Mouse (Mus musculus): ENCODE data around the gene Ccl17. TPM values are rescaled to one million over a fixed set of nuclear protein-coding genes. Genes with fewer than 3 reads are reported as not detected.

The Ccl17 gene
- not detected for total RNA-seq (2021)

DNA sequence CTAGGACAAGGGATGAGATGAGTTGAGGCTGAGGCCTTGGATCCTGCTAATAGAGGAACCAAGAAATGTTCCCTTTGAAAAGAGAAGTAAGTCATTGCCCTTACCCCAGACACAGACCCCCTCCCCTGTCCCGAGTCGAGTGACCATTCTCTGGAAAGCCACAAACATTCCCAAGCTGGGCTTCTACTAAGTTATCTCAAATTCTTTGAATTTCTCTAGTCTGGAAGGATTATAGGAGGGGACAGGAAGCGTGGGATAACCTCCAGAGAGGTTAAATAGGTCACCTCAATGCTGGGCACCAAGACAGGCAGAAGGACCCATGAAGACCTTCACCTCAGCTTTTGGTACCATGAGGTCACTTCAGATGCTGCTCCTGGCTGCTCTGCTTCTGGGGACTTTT is at the start of gene Ccl17:
Ccl17 (plus strand) TSS at position 301 of the 400 bp plus-strand sequence.
- no peak for DNase-seq
- intact Hi-C loops (cut with DNase I): loop anchor here (5.0 kb wide), 1 partner anchor 218 kb away; no protein-coding TSS in a partner anchor

DNA sequence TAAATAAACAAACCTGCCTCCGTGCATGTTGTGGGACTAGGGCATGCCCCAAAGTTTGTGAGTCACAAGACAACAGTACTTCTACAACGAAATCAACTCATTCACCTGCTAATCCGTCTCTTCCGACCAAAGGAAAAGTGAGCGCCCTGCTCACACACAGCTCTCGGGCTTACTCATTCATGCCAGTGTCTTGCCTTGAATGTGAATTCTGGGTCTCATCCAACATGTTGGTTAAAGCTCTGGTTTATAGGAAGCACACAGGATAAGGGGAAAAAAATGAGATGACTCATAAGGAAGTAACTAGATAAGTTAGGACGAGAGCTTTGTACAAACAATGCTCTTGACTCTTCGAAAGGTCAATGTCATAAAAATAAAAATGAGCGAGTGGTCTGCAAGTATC is 43.2 kb upstream of the Ccl17 start:
- intact Hi-C loops (cut with DNase I): no loop called here
- DNase-seq: no peak

DNA sequence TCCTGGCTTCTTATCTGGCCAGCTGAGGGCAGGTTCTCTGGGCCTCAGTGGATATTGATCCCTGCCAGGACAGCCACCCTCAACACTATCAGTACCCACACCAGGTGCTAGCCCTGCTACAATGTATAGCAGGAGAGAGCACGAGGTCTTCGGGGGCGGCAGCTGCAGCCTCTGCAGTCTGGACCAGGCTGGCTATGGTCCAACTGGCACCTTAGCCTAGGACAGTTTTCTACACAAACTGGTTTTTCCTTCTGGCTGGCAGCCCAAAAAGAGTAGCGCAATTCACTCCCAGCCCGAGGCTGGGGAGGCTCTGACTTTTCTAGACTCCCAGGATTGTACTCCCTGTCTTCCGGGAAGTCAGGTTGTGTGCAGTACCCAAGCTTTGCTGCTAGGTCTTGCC is 39.3 kb upstream of the Ccl17 start:
- intact Hi-C loops (cut with DNase I): loop anchor here (5.0 kb wide), 1 partner anchor 59 kb away; no protein-coding TSS in a partner anchor
- peak in 1 of 2 experiments; percentile 20 for DNase-seq

DNA sequence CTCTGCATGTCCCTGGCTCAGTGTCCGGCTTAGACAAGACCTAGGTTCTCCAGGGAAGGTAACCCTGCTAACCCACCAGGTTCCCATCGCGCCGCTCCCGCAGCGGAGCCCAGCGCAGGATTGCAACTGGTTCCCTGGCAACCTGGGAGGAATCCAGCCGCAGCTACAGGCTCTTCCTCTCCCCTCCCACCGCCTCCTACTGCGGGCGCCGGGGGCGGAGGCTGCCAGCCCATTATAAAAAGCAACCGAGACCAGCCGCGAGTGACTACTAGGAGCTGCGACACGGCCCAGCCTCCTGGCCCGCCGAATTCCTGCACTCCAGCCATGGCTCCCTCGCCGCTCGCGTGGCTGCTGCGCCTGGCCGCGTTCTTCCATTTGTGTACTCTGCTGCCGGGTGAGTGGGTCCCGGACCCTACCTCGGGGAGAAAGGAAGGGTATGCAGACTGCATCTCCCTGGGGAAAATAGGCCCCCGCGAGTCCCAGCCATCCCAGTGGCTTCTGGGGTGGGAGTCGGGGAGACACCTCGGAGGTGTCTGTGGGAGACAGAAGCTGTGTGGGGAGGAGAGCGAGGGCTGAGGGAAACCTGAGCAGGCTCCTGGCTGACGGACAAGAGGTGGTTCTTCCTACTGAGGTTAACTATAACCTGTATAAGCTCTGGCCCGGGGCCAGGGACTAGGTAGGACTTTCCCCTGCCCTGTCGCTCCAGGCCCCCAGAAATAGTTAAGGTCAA is 38.1 kb upstream of the Ccl17 start, which contains the start of gene Cx3cl1:
Cx3cl1 (plus strand) TSS at position 69 of the 730 bp plus-strand sequence.
- intact Hi-C loops (cut with DNase I): loop anchor here (5.0 kb wide), 1 partner anchor 60 kb away; no protein-coding TSS in a partner anchor
- DNase-seq: peak; percentile 73 to 75

DNA sequence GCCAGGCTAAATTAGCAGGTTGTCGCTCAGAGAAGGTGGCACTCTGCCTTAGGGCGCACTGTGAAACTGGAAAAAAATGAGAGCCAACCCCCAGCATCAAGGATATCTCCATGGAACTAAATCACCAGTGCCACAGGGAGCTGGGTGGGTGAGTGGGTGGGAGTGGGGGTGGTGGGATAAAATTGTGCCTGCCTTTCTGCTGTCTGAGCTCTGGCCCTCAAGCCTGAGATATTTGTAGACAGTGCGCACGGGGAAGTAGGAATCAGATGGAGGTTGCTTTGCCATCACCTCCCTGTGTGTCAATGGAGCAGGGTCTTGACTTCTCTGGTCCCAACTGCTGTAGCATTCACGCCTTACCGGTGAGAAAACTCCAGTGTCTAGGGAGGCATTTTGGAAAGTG is 37.2 kb upstream of the Ccl17 start:
- intact Hi-C loops (cut with DNase I): loop anchor here (5.0 kb wide), 1 partner anchor 61 kb away; no protein-coding TSS in a partner anchor

DNA sequence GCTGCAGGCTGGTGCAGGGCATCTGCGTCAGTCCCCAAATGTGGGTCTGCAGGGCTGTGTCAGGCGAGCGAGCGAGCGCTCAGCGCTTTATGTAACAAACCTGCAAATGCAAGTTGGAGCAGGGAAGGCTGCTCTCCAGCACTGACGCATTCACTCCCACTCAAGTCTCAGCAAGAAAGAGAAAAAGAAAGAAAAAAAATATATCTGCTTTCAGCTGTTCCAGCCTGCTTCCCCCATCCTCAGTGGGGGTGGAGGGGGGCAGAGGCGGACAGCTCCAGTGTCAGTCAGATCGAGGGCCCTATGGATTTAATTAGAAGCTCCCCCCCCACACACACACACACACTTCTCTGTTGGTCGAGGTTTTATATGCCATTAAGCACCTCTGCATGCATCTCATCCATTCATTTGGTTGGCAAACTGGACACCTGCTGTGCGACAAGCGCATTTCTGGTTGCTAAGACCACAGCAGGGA is 36.5 kb upstream of the Ccl17 start:
- intact Hi-C loops (cut with DNase I): loop anchor here (5.0 kb wide), 1 partner anchor 61 kb away; no protein-coding TSS in a partner anchor
- DNase-seq: no peak

More for the DNA sequence above, 37.2 kb upstream of the Ccl17 start:
- DNase-seq: no peak

DNA sequence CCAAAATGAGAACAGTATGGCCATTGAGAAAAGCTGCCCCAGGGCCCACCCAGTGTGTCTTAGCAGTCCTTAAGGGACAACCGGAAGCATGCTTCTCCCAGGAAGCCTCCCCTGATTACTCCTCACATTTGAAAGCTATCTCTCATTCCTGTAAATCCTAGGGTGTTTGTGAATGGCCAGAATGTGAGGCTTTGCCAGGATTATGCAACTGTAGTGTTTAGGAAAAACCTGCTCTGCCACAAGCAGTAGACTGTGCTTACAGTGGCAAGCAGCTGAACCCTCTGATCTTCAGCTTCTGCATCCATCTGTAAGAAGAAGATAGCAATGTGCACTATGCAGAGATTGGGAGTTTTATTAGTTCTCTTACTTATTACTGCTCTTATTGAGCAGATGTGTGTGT is 35.7 kb upstream of the Ccl17 start:
- no peak for DNase-seq
- intact Hi-C loops (cut with DNase I): loop anchor here (5.0 kb wide), 1 partner anchor 62 kb away; no protein-coding TSS in a partner anchor

DNA sequence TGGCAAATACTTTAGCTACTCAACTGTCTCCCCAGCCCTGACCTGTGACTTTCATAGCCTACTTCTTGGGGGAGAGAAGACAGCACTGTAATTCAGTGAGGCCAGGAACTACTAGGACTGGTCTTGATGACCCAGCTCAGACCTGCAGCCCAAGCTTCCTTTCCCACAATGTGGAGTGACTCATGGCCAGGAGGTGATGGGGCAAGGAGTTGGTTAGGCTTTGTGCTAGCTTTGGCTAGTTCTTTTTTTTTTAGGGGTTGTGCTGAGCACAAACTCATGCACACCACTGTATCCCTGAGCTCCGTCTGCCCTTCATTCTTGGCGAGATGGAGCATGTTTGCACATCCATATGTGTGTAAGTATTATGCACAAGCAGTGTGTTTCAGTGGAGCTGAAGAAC is 33.9 kb upstream of the Ccl17 start:
- intact Hi-C loops (cut with DNase I): no loop called here
- no peak for DNase-seq

DNA sequence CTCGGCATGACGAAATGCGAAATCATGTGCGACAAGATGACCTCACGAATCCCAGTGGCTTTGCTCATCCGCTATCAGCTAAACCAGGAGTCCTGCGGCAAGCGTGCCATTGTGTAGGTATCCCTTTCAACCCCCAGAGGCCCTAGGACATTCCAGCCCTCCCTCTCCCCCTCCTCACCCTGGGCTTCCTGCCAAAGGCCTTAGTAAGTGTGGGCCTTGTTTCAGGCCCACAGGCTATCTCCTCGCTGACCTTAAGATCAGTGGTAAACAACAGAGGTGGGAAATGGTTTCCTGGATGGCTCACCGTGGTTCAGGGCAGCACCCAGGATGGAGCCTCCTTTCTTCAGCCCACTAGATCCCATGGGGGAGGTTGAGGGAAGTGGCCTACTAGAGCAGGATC is 32.2 kb upstream of the Ccl17 start:
- intact Hi-C loops (cut with DNase I): no loop called here
- peak in 1 of 2 experiments; percentile 23 for DNase-seq

DNA sequence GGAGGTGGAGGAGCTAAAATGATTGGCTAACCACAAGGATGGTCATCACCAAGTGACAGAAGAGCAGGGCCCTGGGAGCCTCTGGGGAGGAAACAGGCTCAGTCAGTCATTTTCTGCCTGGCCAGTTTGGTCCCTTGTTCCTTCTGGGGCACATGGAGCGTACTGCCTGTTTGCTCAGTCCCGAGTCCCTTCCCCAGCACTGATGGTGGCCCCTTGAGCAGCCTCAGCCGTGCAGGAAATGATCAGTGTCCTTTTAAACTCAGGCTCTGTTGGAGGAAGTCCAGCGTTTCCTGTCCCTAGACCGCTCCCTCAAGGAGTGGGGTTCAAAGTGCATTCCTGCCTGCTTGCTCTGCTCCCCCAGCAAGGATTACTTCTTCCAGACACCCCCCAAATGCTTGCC is 31.8 kb upstream of the Ccl17 start:
- DNase-seq: peak; percentile 57
- intact Hi-C loops (cut with DNase I): no loop called here

DNA sequence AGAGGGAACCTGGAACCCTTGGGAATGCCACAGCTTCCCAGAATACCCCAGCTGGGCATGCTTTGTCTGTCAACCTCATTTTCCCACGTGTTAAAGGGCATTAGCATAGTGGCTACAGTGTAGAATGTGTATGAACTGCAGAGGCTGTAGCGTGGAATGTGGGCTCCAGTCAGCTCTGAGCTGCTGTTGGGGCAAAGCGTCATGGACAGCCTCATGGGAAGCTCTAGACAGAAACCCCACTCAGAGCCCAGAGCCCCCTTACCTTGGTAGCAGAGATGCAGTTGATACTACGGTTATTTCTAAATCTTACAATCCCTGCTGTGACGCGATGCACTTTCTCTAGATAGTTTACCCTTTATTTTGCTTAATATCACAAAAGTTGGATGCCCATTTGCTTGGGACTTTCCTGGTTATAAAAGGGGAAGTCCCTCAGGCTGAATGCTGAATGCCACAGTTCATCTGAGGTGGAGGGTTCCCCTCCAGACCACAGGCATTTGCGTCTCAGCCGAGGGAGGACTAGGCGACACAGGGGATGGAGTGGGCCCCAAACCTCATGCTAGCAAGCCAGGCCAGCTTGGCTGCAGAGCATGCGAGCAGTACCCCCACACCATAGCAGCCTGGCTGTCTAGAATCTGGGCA is 31.2 kb upstream of the Ccl17 start:
- no peak for DNase-seq
- intact Hi-C loops (cut with DNase I): no loop called here

DNA sequence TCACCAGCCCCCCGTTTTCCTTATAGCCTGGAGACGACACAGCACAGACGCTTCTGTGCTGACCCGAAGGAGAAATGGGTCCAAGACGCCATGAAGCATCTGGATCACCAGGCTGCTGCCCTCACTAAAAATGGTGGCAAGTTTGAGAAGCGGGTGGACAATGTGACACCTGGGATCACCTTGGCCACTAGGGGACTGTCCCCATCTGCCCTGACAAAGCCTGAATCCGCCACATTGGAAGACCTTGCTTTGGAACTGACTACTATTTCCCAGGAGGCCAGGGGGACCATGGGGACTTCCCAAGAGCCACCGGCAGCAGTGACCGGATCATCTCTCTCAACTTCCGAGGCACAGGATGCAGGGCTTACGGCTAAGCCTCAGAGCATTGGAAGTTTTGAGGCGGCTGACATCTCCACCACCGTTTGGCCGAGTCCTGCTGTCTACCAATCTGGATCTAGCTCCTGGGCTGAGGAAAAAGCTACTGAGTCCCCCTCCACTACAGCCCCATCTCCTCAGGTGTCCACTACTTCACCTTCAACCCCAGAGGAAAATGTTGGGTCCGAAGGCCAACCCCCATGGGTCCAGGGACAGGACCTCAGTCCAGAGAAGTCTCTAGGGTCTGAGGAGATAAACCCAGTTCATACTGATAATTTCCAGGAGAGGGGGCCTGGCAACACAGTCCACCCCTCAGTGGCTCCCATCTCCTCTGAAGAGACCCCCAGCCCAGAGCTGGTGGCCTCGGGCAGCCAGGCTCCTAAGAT is 30.5 kb upstream of the Ccl17 start:
- intact Hi-C loops (cut with DNase I): no loop called here
- no peak for DNase-seq

DNA sequence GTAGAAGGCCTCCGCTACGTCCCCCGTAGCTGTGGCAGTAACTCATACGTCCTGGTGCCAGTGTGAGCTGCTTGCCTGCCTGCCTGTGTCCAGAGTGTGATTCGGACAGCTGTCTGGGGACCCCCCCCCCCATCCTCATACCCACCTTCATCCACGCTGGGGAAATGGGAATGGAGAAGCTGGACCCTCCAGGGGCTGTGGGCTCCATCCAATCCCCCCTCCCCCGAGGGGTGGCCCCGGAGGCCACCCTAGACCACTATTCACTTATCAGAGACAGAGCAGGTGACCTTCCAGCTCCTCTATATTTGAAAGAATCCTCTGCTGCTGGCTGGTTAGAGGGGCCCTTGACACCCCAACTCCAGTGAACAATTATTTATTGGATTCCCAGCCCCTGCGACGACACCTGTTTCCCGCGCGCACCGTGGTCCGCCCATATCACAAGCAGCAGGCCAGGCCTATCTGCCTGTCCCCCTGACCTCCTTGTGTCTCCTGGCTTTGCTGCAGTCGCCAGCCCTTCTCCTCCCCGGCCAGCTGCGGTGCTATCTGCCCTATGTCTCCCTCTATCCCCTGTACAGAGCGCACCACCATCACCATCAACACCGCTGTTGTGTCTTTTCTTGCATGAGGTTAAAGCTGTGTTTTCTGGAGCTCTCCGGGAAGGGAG is 29.6 kb upstream of the Ccl17 start:
- no peak for DNase-seq
- intact Hi-C loops (cut with DNase I): no loop called here

DNA sequence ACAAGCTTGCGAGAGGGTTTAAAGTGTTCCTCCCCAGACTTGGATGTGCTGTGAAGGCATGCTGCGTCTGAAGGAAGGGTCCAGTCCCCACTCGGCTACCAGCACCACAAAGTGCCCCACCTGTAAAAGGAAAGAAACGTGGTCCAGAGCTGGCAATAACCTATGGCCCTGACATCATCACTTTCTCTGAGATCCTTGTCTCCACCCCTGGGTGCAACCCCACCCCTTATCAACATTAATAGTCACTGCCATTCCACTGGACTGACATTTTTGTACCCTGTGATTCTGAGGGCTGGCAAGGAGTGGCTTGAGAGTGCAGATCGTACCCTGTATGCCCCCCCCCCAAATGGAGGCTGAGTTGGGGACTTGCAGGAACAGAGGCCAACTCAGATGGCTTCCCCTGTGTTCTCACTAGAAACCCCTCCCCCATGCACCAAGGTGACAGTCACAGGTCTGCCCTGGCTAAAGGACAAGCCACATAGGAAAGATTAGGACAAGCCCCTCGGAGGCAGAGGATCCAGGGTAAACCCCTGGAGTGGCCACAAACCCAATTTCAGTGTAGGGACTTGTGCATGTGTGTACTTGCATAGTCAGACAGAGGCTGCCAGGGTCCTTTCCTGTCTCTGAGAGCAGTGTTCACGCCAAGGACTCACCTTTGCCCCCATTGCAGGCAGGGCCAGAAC is 29.0 kb upstream of the Ccl17 start:
- DNase-seq: no peak

DNA sequence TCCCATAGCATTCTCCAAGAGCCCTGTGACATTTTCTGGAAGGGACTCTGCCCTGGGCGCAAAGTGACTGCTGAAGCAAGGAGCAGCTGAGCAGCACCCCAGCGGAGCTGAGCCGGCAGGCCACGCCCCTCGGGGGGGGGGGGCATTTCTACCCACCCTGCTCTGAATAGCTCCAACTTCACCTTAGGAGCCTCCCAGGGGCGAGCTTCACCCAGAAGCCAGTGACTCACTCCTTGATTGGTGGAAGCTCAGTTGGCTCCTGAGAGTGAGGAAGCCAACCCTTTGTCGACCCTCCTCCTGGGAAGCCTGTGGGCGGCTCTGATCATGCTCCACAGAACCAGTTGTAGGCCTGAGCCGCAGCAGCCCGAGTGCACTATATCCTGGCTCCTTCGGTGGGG is 28.4 kb upstream of the Ccl17 start:
- intact Hi-C loops (cut with DNase I): no loop called here
- DNase-seq: peak; percentile 43 to 47

More for the DNA sequence above, 29.0 kb upstream of the Ccl17 start:
- intact Hi-C loops (cut with DNase I): no loop called here

DNA sequence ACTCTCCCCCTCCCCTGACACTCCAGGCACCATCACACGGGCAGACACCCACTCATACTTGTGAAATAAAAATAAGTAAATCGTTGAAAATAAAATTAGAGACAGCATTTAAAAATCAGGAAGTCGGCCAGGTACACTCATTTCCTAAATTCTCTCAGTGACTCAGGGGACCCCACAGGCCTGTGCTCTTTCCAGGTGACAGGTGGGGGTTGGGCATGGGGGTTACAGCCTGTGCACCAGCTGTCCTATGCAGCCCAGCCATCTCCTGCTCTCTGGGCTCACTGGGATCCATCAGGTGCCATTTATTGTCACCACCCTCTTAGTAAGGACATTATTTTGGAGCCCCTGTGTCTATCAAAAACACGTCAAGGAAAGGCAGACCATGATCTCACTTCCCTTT is 26.4 kb upstream of the Ccl17 start:
- no peak for DNase-seq
- intact Hi-C loops (cut with DNase I): no loop called here

DNA sequence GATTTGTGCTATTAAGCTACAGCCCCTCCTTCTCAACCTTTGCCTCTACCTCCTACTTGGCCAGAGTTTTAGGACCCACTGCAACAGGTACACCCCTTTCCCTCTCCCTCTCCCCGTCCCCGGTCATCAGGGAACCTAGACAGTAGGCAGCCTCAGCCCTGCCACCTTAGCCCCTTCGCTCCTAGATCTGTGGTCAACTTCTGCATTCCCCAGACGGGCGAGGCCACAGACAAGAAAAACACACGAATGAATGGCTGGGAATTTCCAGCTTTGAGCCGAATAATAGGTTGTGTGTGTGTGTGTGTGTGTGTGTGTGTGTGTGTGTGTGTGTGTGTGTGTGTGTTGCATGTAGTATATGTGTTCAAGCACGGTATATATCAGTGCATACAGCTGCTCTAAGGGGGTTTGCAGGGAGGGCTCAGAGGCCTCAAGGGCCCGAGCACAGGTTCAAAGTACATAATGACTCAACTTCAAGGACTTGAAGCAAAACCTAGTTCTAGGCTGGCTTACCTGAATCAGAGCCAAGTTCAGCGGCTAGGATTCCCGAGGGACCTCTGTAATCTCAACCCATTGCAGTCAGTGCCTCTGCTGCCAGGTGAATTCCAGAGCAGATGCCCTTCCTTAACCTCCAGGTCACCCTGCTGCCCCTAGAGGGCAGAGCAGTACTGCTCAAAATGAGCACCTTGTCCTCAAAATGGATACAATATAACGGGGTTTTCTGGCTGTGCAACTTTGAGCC is 24.8 kb upstream of the Ccl17 start:
- intact Hi-C loops (cut with DNase I): no loop called here
- peak; percentile 61 to 63 for DNase-seq

DNA sequence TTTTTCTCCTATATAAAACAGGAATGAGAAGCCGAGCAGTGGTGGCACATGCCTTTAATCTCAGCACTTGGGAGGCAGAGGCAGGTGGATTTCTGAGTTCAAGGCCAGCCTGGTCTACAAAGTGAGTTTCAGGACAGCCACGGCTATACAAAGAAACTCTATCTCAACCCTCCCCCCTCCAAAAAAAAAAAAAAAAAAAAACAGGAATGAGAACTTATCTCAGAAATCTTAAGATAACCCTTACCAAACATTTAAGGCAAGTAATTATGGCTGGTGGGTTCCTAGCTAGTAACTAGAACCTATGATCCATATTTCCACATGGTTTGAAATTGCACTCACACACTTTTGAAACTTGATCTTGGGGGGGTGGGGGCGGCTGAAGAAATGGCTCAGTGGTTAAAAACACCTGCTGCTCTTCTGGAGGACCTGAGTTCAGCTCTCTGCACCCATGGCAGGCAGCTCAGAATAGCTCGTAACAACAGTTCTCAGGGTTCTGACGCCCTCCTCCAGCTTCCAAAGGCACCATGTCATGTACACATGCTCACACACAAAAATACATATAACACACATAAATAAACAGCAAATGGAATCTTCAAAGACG is 24.2 kb upstream of the Ccl17 start:
- intact Hi-C loops (cut with DNase I): no loop called here

More for the DNA sequence above, 24.2 kb upstream of the Ccl17 start:
- no peak for DNase-seq

Measured in heart, postnatal 10 days (tissue).